Mouse (Mus musculus) heart, embryonic 16.5 days (tissue): Measurements from ENCODE around the gene Chd4. TPM values are rescaled to one million over a fixed set of nuclear protein-coding genes. Genes with fewer than 3 reads are reported as not detected.

ENCODE experiments used
- ATAC-seq: fragments of 200-750 bp; cut with Nextera tagmentation; replicated peaks from 2 replicates; pipeline ENCODE4 v1.8.0; 2017; ENCODE audit warnings: moderate number of reproducible peaks; ENCODE audit not compliant: insufficient read depth, low FRiP score; ENCODE audit errors: extremely low read depth
- H3K27ac ChIP-seq: fragments of 300-500 bp; sonication (generic); 2 replicates; pipeline ENCODE4 v1.5.1; 2014; ENCODE audit warnings: mild to moderate bottlenecking, low read length, control low read depth, moderate library complexity
- H3K27me3 ChIP-seq: fragments of 300-500 bp; sonication (generic); 2 replicates; pipeline ENCODE4 v1.6.1; 2014; ENCODE audit warnings: low read length, mixed read lengths; ENCODE audit not compliant: control insufficient read depth, insufficient read depth
- H3K36me3 ChIP-seq: fragments of 300-500 bp; sonication (generic); 2 replicates; pipeline ENCODE4 v1.6.1; 2014; ENCODE audit not compliant: control insufficient read depth, insufficient read depth
- H3K4me1 ChIP-seq: fragments of 300-500 bp; sonication (generic); 2 replicates; pipeline ENCODE4 v1.6.1; 2014; ENCODE audit warnings: low read length, mixed read lengths; ENCODE audit not compliant: control insufficient read depth, insufficient read depth
- H3K4me2 ChIP-seq: fragments of 300-500 bp; sonication (generic); 2 replicates; pipeline ENCODE4 v1.6.1; 2014; ENCODE audit warnings: low read depth, mild to moderate bottlenecking, control low read depth, low read length
- H3K4me3 ChIP-seq: fragments of 300-500 bp; sonication (generic); 2 replicates; pipeline ENCODE4 v1.5.1; 2014; ENCODE audit warnings: mild to moderate bottlenecking, control low read depth, low read length
- H3K9ac ChIP-seq: fragments of 300-500 bp; sonication (generic); 2 replicates; pipeline ENCODE4 v1.6.1; 2014; ENCODE audit warnings: low read length, control low read depth
- H3K9me3 ChIP-seq: fragments of 300-500 bp; sonication (generic); replicated peaks from 2 replicates; pipeline ENCODE4 v1.6.1; 2016; ENCODE audit warnings: low read length; ENCODE audit not compliant: control insufficient read depth
- WGBS: fragments of 180-500 bp; shearing (Covaris S2); extraction: QIAGEN DNeasy Blood & Tissue Kit; methylation state at CpG from one replicate; pipeline ENCODE4 v1.1.7; 2014; 5-methylcytosine and 5-hydroxymethylcytosine counted together
- polyA plus RNA-seq: library from polyadenylated mRNA; unstranded; fragments of >200 nt; fragmentation: Nextera tagmentation; extraction: Ambion mirVana; gene quantifications from 2 replicates; pipeline ENCODE4 v1.2.1, GENCODE M21; 2015

The Chd4 gene
- polyA plus RNA-seq, 1 experiment from 2014 or later = 50.6 TPM

- Histone ChIP-seq H3K9me3 (no peaks in the 10 kb centered on the region), H3K4me1 (no peaks in the 10 kb centered on the region), H3K36me3 (peaks cover 82% of the 10 kb centered on the region), H3K27me3 (no peaks in the 10 kb centered on the region), H3K4me3 (no peak overlapping the region), H3K9ac (no peak overlapping the region), H3K27ac (no peak overlapping the region), H3K4me2 (no peak overlapping the region)
- ATAC-seq = no peak
- 91% methylated on average over 8 of the region's 8 CpGs for WGBS
Observed at GRCm38 (mm10) chr6:125119387-125119786, 23.6 kb downstream of the Chd4 start.

DNA sequence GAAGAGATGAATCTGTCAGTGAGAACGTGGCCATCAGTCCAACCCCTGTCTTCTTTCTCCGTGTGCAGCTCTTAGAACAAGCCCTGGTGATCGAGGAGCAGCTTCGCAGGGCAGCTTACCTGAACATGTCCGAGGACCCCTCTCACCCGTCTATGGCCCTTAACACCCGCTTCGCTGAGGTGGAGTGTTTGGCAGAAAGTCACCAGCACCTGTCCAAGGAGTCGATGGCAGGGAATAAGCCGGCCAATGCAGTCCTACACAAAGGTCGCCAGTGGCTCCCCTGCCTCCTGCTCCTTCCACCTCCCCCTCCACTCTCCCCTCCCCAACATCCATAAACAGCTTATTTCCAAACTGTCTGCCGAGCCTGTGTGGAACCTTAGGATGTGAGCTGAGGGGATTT lies 32.9 kb downstream of the Chd4 start:
- H3K4me2 ChIP-seq = no peak overlapping the region
- H3K36me3 ChIP-seq = peaks cover 53% of the 10 kb centered on the region
- H3K9ac ChIP-seq = no peak overlapping the region
- H3K4me1 ChIP-seq = peaks cover 4% of the 10 kb centered on the region; the same call in 1 of the 2 replicates
- ATAC-seq = no peak
- no peak overlapping the region for H3K4me3 ChIP-seq
- whole genome bisulfite sequencing = 85% methylated on average over 12 of the region's 12 CpGs
- H3K27ac ChIP-seq = no peak overlapping the region
- H3K9me3 ChIP-seq = no peaks in the 10 kb centered on the region
- H3K27me3 ChIP-seq = no peaks in the 10 kb centered on the region

DNA sequence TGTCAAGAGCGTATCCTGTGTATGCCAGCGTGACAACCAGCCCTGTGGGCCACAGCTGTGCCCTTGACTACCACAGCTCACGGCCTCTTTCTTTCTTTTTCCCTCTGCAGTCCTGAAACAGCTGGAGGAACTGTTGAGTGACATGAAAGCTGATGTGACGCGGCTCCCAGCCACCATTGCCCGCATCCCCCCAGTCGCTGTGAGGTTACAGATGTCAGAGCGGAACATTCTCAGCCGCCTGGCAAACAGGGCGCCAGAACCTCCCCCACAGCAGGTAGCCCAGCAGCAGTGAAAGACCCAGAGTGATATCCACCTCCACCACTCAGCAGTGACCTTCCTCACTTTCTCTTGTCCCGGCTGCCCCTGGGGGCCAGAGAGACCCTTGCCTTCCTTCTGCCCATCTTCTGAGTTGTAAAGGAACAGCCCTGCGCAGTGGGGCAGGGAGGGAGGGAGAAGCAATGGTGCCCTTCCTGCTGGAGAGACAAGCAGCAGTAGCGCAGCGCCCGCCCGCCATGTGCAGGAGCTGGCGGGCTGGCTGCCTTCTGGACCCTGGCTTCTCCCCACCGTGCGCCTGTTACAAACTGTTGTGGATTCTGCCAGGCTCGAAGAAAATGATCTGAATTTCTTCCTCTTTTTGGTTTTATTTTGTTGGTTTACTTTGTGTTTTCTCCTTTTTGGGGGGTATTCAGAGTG lies 34.1 kb downstream of the Chd4 start:
- H3K27me3 ChIP-seq = no peaks in the 10 kb centered on the region
- H3K4me2 ChIP-seq = no peak overlapping the region
- 86% methylated on average over 20 of the region's 20 CpGs for WGBS
- no peak overlapping the region for H3K27ac ChIP-seq
- ATAC-seq = no peak
- peaks cover 4% of the 10 kb centered on the region; the same call in 1 of the 2 replicates for H3K4me1 ChIP-seq
- no peak overlapping the region for H3K4me3 ChIP-seq
- H3K9me3 ChIP-seq = no peaks in the 10 kb centered on the region
- H3K9ac ChIP-seq = no peak overlapping the region
- peaks cover 48% of the 10 kb centered on the region for H3K36me3 ChIP-seq

- peak within 1 kb of the TSS; percentile 94 for H3K9ac ChIP-seq
- no peaks in the 10 kb centered on the region for H3K9me3 ChIP-seq
- peaks cover 51% of the 10 kb centered on the region for H3K36me3 ChIP-seq
- H3K4me1 ChIP-seq = peaks cover 4% of the 10 kb centered on the region; the same call in 1 of the 2 replicates
- H3K4me3 ChIP-seq = peak within 1 kb of the TSS; percentile 97
- H3K4me2 ChIP-seq = peak within 1 kb of the TSS; percentile 96
- WGBS = under 1% methylated on average over 66 of the region's 66 CpGs
- peak; percentile 94 for ATAC-seq
- H3K27me3 ChIP-seq = no peaks in the 10 kb centered on the region
- H3K27ac ChIP-seq = peak within 1 kb of the TSS; percentile 91
Observed at GRCm38 (mm10) chr6:125131302-125132156, 35.7 kb downstream of the Chd4 start, which contains the start of gene Nop2. Gene Nop2 (plus strand): TSS chr6:125131909.

DNA sequence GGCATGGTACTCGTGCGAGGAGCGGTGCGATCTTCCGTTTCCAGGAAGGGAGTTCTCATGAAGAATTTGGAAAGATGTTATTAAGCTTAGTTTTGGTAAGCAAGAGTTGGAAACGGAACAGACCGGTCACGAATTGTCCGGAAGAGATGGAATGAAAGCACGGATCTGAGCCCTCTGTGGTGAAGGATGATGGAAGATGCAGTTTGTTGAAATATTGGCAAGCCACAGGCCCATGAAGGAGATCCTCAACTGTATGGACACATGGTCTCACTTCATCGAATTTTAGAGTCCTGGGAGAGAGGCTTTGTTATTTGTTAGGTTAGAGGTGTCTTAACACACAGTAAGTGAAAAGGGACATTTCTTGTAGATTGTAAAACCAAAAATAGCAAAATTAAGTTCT lies 36.7 kb downstream of the Chd4 start:
- Histone ChIP-seq H3K27ac (peak overlapping the region; percentile 68; the same call in 1 of the 2 replicates), H3K36me3 (peaks cover 54% of the 10 kb centered on the region), H3K4me1 (peaks cover 4% of the 10 kb centered on the region; the same call in 1 of the 2 replicates), H3K27me3 (no peaks in the 10 kb centered on the region), H3K4me3 (peak overlapping the region; percentile 97), H3K9ac (peak overlapping the region; percentile 94), H3K4me2 (peak overlapping the region; percentile 96), H3K9me3 (no peaks in the 10 kb centered on the region)
- 5% methylated on average over 11 of the region's 11 CpGs for WGBS
- no peak for ATAC-seq

DNA sequence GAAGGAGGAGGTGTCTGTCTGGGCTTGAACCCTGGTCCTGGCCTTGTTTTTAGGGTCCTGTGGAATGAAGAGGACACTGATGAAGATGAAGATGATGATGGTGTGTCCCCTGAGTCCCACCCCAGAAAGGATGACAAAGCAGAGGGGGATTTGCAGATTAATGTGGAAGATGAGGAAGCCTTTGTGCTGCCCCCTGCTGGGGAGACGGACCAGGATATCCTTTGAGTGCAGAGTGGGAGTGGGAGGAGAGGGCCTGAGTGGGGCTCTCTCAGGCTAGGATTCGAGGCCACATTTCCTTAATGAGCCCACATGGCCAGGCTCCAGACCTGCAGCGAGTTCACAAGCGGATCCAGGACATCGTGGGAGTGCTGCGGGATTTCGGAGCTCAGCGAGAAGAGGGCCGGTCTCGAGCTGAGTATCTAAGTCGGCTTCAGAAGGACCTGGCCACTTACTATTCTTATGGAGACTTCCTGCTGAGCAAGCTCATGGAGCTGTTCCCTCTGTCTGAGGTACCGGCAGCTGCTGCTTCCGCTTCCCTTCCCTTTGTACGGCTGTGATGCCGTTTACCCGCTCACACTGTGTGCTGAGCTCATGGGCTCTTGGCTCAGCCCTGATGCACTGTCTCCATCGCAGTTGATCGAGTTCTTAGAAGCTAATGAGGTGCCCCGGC lies 41.4 kb downstream of the Chd4 start:
- no peak for ATAC-seq
- Histone ChIP-seq H3K36me3 (peaks cover 74% of the 10 kb centered on the region), H3K4me1 (no peaks in the 10 kb centered on the region), H3K27ac (no peak overlapping the region), H3K9ac (no peak overlapping the region), H3K9me3 (no peaks in the 10 kb centered on the region), H3K4me2 (no peak overlapping the region), H3K27me3 (no peaks in the 10 kb centered on the region), H3K4me3 (no peak overlapping the region)
- WGBS = 91% methylated on average over 19 of the region's 19 CpGs

DNA sequence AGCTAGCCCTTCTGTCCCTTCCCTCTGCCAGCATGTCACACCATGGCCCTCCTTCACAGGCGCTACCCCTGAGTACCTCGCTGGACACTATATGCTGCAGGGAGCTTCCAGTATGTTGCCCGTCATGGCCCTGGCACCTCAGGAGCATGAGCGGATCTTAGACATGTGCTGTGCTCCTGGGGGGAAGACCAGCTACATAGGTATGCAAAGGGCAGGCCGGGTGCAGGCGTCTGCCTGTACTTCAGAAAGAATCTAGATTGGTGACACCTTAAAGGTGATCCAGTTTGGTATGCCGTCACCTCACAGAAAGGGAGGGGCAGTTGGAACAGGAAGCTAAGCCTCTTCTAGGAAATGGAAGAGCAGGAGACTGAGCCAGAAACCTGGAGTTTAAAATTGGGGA lies 44.0 kb downstream of the Chd4 start:
- Histone ChIP-seq H3K9ac (no peak overlapping the region), H3K36me3 (peaks cover 73% of the 10 kb centered on the region), H3K4me3 (no peak overlapping the region), H3K4me2 (no peak overlapping the region), H3K9me3 (no peaks in the 10 kb centered on the region), H3K27ac (no peak overlapping the region), H3K4me1 (peaks cover 3% of the 10 kb centered on the region; the same call in 1 of the 2 replicates), H3K27me3 (no peaks in the 10 kb centered on the region)
- ATAC-seq = no peak
- 87% methylated on average over 7 of the region's 7 CpGs for WGBS

- no peaks in the 10 kb centered on the region for H3K9me3 ChIP-seq
- H3K27ac ChIP-seq = no peak overlapping the region
- no peak overlapping the region for H3K4me3 ChIP-seq
- ATAC-seq = no peak
- 86% methylated on average over 8 of the region's 8 CpGs for WGBS
- no peaks in the 10 kb centered on the region for H3K27me3 ChIP-seq
- H3K4me2 ChIP-seq = no peak overlapping the region
- H3K36me3 ChIP-seq = peaks cover 51% of the 10 kb centered on the region
- no peak overlapping the region for H3K9ac ChIP-seq
- H3K4me1 ChIP-seq = peaks cover 23% of the 10 kb centered on the region
Observed at GRCm38 (mm10) chr6:125142436-125142835, 46.7 kb downstream of the Chd4 start.
